Mouse (Mus musculus) adrenal gland, adult 10 weeks (tissue): ENCODE data around the gene Cngb1. TPM values are rescaled to one million over a fixed set of nuclear protein-coding genes. Genes with fewer than 3 reads are reported as not detected.

Experiments used
- polyA plus RNA-seq: library from polyadenylated mRNA; stranded (reverse); fragments of 350-450 nt; fragmentation: Illumina TruSeq; extraction: RNeasy Lipid Tissue Mini Kit (QIAGEN cat#74804); gene quantifications from one replicate; pipeline ENCODE4 v1.2.3, GENCODE M21; 2014; ENCODE audit warnings: low read depth, low replicate concordance

Cngb1 gene
- 0.29 TPM for polyA plus RNA-seq

DNA sequence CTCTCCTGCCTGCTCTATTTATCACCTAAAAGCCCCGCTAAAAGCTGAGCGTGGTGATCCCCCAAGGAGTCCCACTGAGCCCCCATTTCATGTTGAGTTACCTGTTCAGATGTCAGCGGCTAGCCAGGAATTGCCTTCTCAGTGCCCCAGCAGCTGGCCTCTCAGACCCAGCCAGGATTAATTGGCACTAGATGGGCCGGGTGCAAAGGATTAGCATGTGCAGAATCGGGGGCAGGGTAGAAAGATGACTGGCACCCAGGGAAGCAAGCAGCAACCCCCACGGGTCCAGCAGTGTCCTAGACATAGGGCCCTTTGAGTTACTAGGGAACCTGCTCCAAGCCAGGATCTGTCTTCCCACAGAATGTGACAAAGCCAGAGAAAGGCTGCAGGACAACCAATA, at the start of gene Cngb1:
Cngb1 (minus strand) TSS at position 155 of the 400 bp plus-strand sequence.

DNA sequence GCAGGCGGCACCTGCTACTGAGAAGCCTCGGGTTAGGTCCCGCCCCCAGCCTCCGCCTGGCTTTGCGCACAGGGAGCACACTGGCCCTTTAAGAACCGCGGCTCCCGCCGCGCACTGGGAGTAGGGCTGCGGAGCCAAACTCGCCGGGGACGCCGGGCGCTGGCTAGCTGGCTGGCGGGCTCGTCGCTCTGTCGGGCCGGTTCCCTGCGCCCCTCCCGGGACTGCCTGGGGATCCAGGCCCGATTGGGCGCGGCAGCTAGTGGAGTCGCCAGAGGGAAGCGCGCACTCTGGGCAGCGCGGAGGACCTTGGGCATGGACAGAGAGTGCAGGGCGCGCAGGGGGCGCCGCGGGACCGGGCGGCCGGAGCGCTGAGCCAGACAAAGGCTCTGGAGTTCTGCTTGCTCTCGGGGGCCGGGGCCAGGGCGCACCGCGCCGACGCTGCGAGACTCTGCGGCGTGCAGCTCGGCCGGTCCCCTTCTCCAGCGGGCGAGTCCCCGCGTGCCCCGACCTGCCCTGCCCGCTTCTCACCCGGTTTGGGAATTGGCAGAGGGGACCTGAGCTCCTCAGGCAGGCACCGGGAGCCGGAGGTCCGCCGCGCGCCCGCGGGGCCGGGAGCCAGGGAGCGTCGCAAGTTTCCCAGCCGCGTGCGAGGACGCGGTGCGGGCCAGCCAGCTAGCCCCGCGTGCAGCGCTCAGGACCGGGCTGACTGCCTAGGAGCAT, 45.9 kb upstream of the Cngb1 start, which contains the start of gene Mmp15:
Mmp15 (plus strand) TSS at position 118 of the 720 bp plus-strand sequence.

DNA sequence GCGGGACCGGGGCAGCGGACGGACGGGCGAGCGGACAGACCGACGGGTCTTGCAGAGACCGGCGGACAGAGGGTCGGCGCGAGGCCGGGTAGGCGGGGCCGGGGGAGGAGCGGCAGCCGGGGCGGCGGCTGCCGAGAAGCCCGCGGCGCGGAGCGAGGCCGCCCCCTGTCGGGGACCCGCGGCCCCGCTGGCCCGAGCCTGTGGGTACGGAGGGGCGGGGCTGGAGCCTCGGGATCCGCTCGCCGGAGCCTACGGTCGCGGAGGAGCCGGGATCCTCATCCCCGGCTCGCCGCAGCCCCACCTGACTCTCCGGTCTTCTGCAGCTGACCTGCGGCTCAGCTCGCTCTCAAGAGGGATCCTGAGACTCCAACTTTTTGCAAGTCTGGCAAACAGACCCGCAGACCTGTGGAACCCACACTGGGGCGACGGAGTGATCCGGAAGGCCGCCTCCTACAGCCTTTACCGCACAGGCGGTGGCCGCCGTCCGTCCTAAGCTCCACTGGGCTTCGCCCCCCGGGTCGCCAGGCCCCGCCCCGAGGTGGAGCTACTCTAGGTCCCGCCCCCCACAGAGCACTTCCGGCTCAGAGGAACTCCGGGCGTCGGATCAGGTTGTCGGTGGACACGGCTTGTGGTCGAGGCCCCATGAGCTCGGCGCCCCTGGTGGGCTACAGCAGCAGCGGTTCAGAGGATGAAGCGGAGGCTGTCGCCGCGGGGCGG, 25.5 kb upstream of the Cngb1 start, which contains the start of the genes Zfp319 and Usb1:
Zfp319 (minus strand) TSS at position 231 of the 717 bp plus-strand sequence.
Usb1 (plus strand) TSS at position 565 of the 717 bp plus-strand sequence.

DNA sequence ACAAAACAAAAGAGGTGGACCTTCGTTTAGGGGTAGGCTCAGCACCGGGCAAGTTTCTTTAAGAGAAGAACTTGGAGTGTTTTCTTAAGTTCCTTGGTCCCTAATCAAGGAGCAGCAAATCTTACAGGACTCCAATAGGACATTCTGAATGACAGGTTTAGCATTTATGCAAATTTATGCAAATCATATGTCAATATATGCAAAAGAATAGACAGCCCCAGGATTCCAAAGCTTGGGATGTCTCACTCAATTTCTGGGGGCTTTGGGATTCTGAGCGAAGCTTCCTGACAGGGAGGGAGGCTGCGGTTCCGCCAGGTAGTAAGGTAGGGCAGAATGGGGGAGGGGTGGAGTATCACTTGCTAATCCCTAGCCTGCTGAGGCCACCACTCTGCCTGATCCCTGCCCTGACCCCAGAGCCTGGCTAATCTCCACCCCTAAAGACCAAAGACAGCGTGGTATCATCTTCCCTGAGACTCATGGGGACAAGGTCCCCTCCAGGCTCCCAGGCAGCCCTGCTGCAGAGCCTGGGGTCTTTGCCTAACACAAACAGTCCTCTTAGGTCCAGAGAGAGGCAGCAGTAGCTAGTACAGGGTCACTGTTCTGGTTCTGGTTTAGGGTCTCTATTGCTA, 4.1 kb upstream of the Cngb1 start, which contains the start of gene Tepp:
Tepp (plus strand) TSS at position 225 of the 629 bp plus-strand sequence.

DNA sequence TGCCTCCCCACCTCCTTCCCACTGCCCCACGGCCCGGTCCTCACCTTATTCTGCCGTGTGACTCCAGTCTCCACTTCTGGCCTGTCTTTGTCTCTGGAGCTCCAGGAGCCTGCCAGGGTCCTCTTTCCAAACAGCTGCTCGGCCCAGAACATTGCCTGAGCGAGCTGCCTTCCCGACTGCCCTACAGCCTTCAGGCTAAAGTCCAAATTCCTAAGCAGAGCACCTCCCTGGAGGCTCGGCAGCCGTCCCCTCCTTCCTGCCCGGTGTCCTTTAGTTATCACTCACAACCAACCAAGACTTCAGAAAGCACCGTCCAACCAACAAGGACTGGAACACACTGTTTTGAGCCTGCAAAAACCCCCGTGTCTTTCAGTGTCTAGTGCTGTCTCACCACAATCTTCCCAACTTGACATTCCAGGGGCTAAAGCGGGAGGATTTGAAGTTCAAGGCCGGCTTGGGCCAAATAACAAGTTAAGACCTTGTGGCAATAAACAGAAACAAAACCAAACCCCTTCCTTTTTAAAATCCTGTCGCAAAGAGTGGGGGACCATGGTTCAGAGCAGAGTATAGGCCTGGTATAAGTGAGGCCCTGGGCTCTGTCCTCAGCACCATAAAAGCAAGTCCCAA, 103.6 kb downstream of the Cngb1 start, which contains the start of gene Kifc3:
Kifc3 (minus strand) TSS at position 164 of the 627 bp plus-strand sequence.

Other genes starting within 250 kb of the Cngb1 start
- 0.29 TPM for gene Katnb1, start 225.4 kb downstream of the Cngb1 start, polyA plus RNA-seq
- gene Kifc3, start 103.8 kb downstream of the Cngb1 start, polyA plus RNA-seq, result 5.0 TPM
- gene Tepp, start 4.0 kb upstream of the Cngb1 start, polyA plus RNA-seq, result not detected
- gene Zfp319, start 25.4 kb upstream of the Cngb1 start, polyA plus RNA-seq, result 2.2 TPM
- 1.5 TPM for gene Usb1, start 25.7 kb upstream of the Cngb1 start, polyA plus RNA-seq
- 0.47 TPM for gene Mmp15, start 45.7 kb upstream of the Cngb1 start, polyA plus RNA-seq
- 51.0 TPM for gene Cfap20, start 128.3 kb upstream of the Cngb1 start, polyA plus RNA-seq
- gene Csnk2a2, start 183.5 kb upstream of the Cngb1 start, polyA plus RNA-seq, result 234 TPM
- 0.47 TPM for gene Ccdc113, start 227.5 kb upstream of the Cngb1 start, polyA plus RNA-seq